Mouse (Mus musculus): ENCODE data around the gene Herpud2. TPM values are rescaled to one million over a fixed set of nuclear protein-coding genes. Genes with fewer than 3 reads are reported as not detected.

Herpud2 gene
- total RNA-seq (2017) = 25.8 to 45.1 TPM (median 36.1 TPM) in 3 replicates

DNA sequence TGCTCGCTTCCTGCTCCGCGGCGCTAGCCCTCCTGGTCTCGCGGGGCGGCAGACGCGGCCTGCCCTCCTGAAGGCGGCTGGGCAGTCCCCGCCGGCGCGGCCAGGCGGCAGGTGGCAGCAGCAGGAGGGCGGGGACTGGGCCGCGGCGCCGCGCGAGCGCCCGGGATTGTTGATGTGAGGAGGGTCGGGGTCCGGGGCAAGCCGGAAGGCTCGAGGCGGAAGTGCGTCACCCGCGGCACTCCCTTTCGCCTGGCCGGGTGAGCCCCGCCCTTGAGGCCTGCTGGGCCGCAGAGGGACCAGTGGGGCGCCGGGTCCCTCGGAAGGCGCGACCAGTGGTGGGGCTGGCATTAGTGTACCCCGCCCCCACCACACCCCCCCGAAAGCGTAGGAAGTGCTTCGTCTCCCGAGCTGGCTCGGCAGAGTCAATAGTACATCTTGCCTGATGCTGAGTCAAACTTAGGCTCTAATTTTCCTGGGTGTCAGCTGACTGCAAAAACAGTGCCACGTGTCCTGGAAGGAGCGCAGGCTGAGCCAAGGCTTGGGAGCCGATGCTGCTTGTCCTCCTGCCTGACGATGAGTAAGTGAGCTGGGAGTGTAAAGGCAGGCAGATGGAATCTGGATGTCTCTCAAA lies at the start of gene Herpud2:
TSS of gene Herpud2 (minus strand) at position 210 of the 631 bp plus-strand sequence.
- ATAC-seq (replicated peaks; ENCODE audit: insufficient number of reproducible peaks, low FRiP score, low TSS enrichment, poor library complexity, severe bottlenecking) = peak; percentile 91

DNA sequence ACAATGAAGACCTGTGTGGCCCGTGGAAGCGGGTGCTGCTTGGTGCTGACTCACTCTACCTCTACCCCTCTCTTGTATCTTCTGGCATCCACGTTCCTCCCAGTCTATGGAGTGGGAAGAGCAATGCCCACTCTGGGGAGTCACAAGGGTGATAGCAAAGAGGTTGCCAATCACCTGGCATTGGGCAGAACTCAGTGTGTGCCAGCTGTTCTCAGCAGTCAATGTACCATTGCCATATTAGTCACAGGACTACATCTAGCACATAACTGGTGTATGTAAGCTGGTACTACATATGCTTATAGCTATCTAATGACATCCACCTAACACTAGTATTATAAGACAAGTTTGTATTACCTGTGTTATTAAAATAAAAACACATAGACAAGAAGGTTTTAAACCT lies 49.4 kb upstream of the Herpud2 start:
- no peak for ATAC-seq (replicated peaks; ENCODE audit: insufficient number of reproducible peaks, low FRiP score, low TSS enrichment, poor library complexity, severe bottlenecking)

DNA sequence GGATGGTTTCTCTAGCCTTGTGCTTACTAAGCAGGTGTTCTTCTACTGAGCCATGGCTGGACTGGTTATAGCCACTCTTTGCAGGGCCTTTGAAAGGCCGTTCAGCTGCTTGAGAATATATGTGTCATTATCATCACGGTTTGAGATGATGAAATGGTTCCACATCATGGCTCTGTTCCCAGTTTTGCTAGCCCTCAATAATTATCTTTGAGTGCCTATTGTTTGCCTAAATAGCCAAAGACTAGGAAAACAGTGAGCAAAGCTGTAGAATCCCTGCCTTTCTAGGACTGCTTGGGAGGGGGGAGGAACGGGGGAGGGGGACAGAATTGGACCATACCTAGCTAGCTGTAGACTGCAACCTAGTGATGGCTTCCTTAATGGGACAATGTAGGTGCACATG lies 48.5 kb upstream of the Herpud2 start:
- no peak for ATAC-seq (replicated peaks; ENCODE audit: insufficient number of reproducible peaks, low FRiP score, low TSS enrichment, poor library complexity, severe bottlenecking)

DNA sequence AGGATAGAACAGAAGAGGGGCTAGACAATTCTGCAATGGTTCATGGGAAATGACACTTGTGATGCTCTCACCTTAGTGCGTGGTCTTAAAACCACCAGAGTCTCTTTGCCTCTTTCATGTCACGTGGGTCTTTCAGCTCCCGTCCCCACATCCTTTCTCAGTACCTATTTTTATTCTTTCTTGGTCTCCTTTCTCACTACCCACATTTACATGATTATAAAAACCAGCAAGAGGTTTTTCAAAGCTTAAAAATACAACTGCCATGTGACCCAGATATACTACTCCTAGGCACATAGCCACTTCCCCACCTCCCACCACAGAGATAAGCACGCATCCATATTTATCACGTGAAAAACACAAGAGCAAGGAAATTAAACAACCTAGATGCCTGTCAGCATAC lies 45.1 kb upstream of the Herpud2 start:
- ATAC-seq (replicated peaks; ENCODE audit: insufficient number of reproducible peaks, low FRiP score, low TSS enrichment, poor library complexity, severe bottlenecking) = 0 out of 2 replicates have a peak, but pooled peaks have one; percentile 17

DNA sequence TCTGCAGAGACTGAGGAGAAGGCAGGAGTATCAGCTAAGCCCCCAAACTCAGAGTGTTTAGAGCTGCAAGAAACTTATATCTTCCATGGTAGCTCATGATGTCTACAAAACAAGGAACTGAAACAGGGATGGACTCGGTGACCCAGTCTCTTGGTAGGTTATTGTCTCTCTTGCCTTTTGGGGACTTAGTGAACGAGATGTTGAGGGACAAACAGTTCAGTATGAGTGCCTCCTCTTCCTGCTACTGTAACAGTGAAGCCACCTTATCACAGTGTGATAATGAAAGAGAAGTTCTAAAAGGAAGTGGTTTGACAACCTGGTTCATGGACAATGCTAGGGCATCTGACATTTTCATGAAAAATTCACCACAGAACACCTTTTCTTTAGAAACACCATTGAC lies 40.0 kb upstream of the Herpud2 start:
- 0 out of 2 replicates have a peak, but pooled peaks have one; percentile 31 for ATAC-seq (replicated peaks; ENCODE audit: insufficient number of reproducible peaks, low FRiP score, low TSS enrichment, poor library complexity, severe bottlenecking)

DNA sequence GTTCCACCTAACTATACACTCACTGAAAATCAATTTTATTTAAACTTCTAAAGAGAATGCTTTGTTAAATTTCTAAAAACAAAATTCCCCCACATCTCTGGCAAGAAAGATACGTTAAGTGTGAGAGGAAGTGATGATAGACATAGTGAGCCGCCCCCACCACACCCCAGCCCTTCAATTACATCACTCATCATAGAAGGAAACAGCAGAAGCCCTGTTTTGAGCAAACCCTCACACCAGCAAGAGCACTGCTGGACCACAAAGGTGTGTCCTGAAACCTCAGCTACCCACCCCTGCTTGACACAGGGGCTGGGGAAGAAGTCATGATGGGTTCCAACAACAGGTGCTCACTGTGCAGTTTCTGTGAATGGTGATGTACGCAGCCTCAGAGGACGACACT lies 34.9 kb upstream of the Herpud2 start:
- ATAC-seq (replicated peaks; ENCODE audit: insufficient number of reproducible peaks, low FRiP score, low TSS enrichment, poor library complexity, severe bottlenecking) = 0 out of 2 replicates have a peak, but pooled peaks have one; percentile 56

DNA sequence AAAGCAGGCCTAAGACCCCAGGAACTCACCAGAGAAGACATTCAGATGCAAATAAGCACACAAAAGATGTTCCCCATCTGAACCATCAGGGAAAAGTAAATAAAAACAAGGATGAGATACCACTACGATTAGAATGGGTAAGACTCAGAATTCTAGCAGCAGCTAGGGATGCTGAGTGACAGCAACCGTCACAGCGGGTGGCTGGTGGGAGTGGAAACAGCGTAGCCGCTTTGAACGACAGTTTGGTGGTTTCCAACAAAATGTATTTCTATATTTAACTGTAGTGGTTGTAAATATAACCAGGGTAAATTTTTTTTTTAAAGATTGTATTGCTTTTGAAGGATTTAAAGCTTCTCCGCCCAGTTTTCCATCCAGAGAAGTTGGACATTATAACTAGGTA lies 34.2 kb upstream of the Herpud2 start:
- ATAC-seq (replicated peaks; ENCODE audit: insufficient number of reproducible peaks, low FRiP score, low TSS enrichment, poor library complexity, severe bottlenecking) = no peak

DNA sequence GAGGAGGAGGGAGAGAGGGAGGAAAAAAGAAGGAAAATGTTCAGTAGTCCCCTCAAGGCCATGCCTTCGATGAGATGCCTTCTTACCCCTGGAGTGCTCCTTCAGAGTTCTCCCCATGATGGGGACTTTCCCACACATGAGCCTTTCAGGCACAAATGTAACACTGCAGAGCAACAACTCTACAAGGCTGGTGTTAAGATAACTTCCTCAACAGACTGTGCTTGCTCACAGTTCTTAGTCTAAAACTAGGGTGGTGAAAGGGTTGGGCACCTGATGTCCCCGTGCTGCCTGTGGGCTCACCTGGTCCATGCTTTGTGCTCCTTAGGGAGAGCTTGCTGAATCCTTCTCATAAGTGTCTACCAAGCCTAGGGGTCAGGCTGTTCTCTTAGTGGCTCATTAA lies 33.0 kb upstream of the Herpud2 start:
- ATAC-seq (replicated peaks; ENCODE audit: insufficient number of reproducible peaks, low FRiP score, low TSS enrichment, poor library complexity, severe bottlenecking) = no peak

DNA sequence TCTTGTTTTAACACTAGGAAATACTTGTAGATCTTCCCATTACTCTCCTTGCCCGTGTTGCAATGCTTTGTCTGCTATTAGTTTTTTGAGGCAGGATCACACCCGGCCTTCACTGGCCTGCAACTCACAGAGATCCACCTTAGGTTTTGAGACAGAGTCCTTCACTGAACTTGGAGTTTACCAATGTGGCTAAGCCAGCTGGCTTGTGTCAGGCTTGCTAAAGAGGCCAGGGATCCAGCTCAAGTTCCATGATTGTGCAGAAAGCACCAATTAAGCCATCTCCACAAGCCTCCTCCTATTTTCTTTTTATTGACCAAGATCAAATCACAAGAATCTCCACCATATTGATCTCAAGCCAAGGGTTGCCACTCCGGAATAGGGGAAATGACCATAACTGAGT lies 26.4 kb upstream of the Herpud2 start:
- no peak for ATAC-seq (replicated peaks; ENCODE audit: insufficient number of reproducible peaks, low FRiP score, low TSS enrichment, poor library complexity, severe bottlenecking)

DNA sequence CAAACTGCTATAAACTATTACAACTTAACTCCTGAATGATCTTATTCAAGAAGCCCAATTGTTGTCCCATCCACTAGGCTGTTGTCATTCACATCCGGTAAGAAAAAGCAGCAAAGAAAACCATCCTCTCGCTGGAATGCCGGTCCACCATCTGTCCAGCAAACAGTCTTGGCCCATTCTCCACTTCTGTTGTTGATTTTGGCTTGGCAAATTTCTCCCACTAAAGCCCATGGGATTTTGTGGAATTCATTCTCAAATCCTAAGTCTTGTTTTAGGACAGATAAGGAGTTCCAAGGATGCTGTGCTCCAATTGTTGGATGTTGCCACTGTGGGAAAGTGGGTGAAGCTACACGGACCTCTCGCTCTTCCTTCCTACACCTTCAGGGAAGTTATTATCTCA lies 25.6 kb upstream of the Herpud2 start:
- ATAC-seq (replicated peaks; ENCODE audit: insufficient number of reproducible peaks, low FRiP score, low TSS enrichment, poor library complexity, severe bottlenecking) = no peak

DNA sequence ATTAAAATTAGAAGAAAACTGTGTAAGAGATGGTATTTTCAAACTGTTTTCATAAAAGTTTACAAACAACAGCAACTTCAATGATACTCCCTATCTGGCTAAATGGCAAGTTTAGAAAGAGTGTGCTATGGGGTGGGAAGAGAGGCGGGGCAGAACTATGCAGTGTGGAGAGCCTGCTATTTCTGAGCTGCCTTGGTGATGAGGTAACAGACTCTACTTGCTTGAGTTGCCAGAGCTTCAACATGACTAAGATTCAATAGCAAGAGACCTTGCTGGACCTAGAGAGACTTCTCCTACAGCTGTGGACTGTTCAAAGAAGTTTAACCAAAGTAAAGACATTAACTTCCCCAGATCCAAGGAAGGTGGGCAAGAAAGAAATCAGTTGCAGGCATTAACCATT lies 24.9 kb upstream of the Herpud2 start:
- no peak for ATAC-seq (replicated peaks; ENCODE audit: insufficient number of reproducible peaks, low FRiP score, low TSS enrichment, poor library complexity, severe bottlenecking)

DNA sequence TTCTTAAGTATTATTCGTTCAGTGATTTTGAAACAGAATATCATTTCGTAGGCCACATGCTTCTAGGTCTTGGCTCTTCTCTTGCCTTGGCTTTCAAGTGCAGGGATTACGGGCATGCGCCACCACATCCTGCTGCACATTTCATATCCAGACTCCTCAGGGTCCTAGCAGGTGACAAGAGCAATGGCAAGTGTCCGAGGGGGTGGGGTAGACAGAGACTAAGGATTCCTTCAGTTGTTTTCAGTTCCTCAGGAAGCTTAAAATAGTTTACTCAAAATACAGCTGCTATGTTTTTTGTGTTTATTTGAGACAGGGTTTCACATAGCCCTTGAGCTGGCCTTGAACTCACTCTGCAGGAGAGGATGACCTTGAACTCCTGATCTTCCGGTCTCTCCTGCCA lies 24.4 kb upstream of the Herpud2 start:
- ATAC-seq (replicated peaks; ENCODE audit: insufficient number of reproducible peaks, low FRiP score, low TSS enrichment, poor library complexity, severe bottlenecking) = no peak

DNA sequence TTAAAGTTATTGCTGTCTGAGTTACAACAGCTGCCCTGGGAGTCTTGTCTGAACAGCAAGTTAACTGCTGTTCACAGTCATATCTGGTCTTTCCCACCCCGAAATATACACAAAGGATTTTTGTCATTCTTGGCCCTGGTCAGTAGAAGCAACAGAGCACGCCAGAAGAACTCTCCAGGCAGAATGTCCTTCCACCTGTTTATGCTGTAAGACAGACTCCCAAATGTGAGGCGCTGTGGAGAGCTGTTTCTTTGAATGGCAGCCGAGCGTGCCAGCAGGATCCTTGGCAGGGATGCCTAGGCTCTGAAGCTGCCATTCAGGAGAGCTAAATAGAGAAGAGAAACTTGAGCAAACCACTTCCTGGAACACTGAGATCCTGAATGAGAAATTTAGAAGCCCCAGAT lies 23.4 kb upstream of the Herpud2 start:
- ATAC-seq (replicated peaks; ENCODE audit: insufficient number of reproducible peaks, low FRiP score, low TSS enrichment, poor library complexity, severe bottlenecking) = no peak

DNA sequence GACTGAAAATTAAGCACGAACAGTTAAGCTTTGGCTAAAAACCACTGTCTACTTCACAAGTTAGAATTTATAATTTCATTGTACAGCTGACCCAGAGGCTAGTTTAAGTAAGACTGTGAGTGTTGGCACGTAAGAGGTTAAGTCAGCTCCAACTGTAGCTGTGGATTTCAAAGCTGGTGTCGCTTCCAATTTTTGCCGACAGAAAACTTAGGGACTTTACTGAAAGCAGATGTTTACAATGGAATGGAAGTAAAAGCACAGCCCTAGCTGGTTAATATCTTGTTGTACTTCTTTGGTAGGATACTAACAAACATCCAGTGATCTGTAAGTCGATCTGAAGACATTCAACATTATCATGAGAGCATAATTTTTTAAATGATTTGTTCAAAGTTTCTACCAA lies 23.0 kb upstream of the Herpud2 start:
- ATAC-seq (replicated peaks; ENCODE audit: insufficient number of reproducible peaks, low FRiP score, low TSS enrichment, poor library complexity, severe bottlenecking) = no peak

DNA sequence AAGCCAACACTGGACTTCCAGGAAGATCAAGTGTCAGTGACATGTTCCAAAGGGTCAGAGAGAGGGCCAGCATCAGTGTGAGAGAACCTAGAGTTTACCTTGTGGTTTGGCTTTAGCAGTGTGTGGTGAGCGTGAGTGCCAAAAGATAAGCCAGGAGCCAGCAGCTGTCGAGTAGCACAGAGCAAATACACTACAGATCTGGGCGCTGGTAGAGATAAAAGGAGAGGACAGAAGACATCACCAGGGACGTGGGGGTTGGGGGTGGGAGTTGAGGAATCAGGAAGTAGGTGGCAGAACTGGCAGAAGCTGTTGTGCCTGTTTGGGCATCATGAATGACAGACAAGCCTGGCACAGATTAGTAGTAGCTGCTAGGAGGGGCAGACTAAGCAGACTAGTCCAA lies 21.6 kb upstream of the Herpud2 start:
- no peak for ATAC-seq (replicated peaks; ENCODE audit: insufficient number of reproducible peaks, low FRiP score, low TSS enrichment, poor library complexity, severe bottlenecking)

DNA sequence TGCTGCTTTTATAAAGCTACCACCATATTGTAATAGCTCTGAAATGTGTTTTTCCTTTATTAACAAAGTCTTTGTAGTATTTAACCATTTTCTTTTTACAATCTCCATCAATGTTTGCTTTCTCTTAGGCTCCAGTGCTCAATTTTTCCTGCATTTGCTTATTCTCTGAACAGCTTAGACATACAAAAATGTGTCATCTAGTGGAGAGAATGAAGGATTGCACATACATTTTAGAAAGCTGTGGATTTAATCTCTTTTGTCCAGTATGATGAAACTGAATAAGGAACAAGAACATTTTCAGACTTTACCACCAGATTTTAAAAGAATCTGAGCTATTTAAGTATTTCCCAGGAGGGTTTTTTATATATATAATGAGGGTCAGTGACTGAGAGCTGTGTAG lies 18.0 kb upstream of the Herpud2 start:
- ATAC-seq (replicated peaks; ENCODE audit: insufficient number of reproducible peaks, low FRiP score, low TSS enrichment, poor library complexity, severe bottlenecking) = no peak

DNA sequence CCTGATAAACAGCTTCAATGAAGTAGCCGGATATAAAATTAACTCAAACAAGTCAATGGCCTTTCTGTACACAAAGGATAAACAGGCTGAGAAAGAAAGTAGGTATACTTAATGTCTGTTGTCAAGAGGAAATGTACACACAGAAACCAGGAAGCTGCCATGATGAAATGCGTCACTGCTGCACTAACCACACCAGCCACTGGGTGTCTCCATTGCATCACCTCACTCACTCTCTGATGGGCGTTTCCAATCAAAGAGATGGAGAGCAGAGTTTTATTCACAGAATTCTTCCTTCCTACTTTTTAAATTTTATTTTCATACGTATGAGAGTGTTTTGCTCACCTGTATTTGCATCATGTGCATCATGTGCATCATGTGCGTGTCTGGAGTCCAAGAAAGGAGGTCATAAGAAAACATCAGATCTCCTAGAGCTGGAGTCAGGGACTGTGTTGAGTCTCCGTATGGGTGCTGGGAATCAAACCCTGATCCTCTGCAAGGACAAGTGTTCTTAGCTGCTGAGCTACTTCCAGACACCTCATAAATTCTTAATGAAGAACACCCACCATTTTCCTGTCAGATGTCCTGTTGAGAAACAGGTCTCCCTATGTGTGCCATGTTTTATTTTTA lies 16.0 kb upstream of the Herpud2 start:
- ATAC-seq (replicated peaks; ENCODE audit: insufficient number of reproducible peaks, low FRiP score, low TSS enrichment, poor library complexity, severe bottlenecking) = peak; percentile 98

DNA sequence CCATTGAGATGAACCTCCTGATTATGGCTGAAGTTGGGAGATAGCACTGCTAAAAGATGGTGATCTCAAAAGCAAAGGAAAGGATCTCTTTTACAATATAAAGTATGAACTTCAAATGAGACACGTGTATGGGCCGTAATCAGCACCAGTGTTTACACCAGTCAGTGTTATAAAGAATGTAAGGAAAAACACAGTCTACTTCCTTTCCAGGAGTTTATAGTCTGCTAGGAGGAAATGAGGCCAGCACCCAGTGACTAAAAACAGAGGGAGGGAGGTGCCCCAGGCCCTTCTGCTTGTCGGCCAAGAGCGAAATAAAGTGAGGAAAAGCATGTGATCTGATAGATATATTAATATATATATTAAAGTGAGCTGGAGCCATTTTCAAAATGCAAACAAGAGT lies 6.6 kb upstream of the Herpud2 start:
- no peak for ATAC-seq (replicated peaks; ENCODE audit: insufficient number of reproducible peaks, low FRiP score, low TSS enrichment, poor library complexity, severe bottlenecking)

DNA sequence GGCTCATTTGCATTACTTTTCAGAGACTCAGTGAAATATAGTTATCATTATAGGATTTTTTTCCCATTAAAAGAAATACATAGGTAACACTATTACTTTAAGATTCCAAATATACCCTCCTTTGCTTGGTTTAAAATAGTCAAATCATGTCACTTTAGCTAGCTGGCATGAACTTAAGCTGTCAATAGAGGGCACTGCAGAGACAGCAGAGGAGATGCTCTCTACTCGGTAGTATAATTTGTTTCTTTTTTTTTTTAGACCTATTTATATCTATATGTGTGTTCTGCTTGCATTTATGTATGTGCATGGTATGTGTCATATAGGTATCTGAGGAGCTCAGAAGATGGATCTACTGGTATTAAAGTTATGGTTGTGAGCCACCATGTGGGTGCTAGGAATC lies 4.8 kb upstream of the Herpud2 start:
- no peak for ATAC-seq (replicated peaks; ENCODE audit: insufficient number of reproducible peaks, low FRiP score, low TSS enrichment, poor library complexity, severe bottlenecking)

DNA sequence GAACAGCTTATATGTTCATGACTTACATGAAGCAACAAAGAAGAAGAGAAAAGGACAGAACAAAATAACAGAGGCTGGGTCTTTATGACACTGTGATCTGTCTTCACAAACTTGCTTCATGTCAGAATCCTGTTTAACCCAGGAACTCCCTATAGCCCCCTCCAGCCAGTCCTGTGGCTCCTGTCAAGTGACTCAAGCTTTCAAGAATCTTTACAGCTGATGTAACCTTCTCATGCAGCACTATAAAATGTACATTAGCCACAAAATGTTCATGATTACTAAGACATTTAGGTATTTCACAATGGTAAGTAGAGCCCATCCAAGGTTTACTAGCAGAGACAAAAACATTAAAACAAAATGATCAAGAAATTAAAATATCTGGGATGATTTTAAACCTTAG lies 1.4 kb upstream of the Herpud2 start:
- no peak for ATAC-seq (replicated peaks; ENCODE audit: insufficient number of reproducible peaks, low FRiP score, low TSS enrichment, poor library complexity, severe bottlenecking)

DNA sequence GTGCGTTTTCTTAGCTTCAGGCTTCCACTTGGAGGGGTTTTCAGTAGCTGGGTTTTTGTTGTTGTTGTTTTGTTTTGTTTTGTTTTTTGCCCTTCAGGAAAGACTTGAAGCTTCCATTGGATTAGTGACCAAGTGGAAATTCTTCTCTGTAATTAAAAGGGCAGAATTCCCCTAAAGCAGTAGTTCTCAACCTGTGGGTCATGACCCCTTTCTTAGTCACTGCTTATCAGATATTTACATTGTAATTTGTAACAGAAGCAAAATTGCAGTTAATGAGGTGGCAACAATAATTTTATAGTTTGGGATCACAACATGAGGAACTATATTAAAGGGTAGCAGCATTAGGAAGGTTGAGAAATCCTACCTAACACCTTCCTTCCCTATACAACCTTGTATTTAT lies 837 bp upstream of the Herpud2 start:
- ATAC-seq (replicated peaks; ENCODE audit: insufficient number of reproducible peaks, low FRiP score, low TSS enrichment, poor library complexity, severe bottlenecking) = no peak
